Mouse (Mus musculus) embryo, embryonic 11 days (tissue): ENCODE measurements around the gene Amdhd1.
"Not testable (repeated sequence)": the region's sequence is repeated elsewhere in the genome, so short reads cannot be mapped to it uniquely, and the experiment has no call there.

Source experiments
- DNase-seq: peaks from one replicate; pipeline ENCODE4 v3.0.0-alpha.2; 2015

Amdhd1 gene

DNA sequence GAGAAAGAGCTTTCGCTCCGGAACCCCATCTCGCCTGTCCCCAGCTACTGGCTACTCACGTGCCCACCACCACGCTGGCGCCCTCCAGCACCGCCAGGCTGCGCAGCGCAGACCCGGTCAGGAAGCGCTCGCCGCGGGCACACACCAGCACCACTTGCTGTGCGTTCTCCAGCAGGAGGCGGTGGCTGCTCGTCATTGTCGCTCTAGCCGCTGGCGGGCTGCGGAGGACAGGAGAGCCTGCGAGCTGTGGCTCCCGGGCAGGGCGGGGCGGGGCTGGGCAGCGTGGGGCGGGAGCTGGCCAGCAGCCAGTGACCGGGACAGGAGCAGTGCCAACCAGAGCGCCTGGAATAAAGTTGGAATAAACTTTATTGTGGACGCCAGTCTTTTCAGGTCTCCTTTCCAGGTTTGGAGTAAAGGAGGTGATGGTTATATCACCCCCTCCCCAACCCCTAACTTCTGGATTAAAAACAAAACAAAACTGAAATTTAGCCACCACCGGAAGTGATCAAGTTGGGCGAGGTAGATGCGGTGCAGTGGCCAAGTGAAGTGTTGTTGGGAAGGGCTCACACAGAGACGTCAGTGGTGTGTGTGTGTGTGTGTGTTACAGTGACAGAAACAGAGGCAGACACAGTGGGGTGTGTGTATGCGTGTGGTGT lies at the start of gene Amdhd1:
Gene Amdhd1, minus strand, starts transcription at position 259 of the 656 bp plus-strand sequence.
- peak; percentile 91 for DNase-seq

DNA sequence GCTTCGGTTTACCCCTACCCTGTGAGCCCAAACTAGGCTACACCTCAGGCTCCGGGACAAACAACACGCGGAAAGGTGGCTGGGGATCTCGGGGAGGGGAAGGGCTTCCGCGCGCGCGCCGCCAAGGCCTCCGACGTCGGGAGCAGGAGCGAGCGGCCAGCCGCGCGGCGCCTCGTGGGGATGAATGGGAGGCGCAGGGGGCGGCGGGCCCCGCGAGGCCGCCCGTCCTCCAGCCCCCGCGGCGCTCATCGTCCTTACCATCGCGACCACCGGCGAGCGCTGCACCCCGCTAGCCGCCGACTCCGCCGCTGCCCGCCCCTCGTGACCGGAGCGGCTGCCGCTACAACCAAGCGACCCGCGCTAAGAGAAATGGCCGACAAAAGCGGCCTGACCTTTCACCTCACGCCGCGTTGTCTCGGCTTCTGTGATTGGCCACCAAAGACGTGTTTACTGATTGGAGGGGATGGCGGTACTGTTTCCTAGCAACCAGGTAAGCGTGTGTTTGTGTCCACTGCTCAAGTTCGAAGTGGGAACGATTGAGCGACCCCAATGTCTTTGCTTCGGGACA lies 49.5 kb upstream of the Amdhd1 start, which contains the start of gene Snrpf:
Gene Snrpf, minus strand, starts transcription at position 426 of the 568 bp plus-strand sequence.
- peak; percentile 95 for DNase-seq

DNA sequence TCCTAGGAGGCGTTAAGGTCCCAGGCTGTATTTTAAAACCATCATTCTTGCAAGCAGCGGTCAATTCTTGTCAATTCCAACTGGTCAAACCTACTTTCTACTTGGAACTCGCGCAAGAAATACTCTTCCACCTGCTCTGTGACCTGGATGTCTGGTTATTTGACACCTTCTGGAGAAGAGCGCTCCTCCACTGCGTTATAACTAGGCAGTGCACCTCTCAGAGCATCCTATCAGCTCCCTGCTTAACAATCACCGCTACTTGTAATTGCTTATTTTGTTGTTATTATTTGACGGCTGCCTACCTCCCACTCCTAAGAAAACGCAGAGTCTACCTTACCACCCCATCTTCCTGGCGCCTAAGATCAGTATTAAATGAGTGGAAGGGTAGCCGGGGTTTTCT lies 49.0 kb upstream of the Amdhd1 start:
- peak; percentile 36 for DNase-seq

DNA sequence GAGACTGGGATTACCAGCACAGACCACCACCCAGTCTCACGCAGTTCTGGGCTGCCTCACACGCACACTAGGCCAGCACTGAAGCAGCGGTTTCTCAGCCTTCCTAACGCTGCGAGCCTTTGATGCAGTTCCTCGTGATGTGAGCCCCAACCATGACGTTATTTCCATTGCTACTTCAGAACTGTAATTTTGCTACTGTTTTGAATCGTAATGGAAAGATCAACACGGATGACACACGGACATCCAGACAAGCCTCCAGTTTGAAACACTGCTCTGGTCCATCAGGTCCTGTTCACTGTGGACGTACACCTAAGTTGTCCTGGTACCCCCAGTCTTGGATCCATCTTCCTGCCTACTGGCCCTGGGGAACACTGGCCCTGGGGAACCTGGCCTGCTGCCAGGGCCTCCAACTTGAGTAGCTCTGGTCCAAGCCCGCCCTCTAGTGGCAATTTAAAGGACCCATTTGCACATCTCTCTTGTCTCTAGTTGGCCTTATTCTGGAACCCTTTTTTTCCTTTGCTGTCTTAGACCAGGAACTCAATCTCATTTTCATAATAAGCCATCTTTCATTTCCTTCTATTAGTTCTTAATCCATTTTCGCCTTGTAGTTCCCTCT lies 37.5 kb upstream of the Amdhd1 start:
- DNase-seq = peak; percentile 88

DNA sequence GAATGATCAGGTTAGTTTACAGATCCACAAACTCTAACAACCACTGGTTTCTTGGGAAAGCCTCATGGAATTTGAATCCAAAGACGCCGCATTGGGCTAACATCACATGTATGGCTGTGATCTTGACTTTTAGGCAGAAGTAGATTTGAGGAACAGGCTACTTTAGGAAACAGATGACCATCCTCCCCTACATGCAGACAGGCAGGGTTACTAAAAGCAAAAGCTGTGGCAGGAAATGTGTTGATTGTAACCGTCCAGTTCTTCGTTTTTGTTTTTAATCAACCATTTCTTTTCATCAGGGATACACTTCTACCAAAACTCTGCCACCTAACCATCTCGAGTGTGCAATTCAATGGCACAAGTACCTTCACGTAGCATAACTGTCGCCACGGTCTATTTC lies 36.1 kb upstream of the Amdhd1 start:
- no peak for DNase-seq

DNA sequence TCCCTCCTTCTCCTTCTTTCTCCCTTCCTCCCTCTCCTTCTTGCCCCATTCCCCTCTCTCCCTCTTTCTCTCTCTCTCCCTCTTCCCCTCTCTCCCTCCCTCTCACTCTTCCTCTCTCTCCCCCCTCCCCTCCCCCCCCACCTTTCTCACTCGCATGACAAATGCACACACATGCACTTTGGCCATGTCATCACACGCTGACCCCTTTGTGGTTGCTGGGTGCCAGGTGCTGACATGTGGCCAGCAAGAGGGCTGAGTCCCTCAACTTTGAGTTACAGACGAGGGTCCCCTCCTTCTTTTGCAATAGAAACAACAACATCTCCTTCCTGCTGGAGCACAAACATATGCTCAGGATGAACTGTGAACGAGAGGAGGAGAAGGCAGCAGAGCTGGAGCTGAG lies 35.1 kb upstream of the Amdhd1 start:
- DNase-seq = no peak

DNA sequence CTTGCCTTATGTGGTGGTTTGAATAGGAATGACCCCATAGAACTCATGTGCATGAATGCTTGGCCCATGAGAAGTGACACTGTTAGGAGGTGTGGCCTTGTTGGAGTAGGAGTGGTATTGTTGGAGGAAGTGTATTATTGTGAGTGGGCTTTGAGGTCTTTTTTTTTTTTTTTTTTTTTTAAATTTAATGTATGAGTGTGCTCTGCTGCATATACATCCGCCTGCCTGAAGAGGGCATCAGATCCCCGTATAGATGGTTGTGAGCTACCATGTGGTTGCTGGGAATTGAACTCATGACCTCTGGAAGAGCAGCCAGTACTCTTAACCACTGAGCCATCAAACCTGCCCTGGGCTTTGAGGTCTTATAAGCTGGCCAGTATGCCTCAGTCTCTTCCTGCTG lies 32.4 kb upstream of the Amdhd1 start:
- DNase-seq = no peak

DNA sequence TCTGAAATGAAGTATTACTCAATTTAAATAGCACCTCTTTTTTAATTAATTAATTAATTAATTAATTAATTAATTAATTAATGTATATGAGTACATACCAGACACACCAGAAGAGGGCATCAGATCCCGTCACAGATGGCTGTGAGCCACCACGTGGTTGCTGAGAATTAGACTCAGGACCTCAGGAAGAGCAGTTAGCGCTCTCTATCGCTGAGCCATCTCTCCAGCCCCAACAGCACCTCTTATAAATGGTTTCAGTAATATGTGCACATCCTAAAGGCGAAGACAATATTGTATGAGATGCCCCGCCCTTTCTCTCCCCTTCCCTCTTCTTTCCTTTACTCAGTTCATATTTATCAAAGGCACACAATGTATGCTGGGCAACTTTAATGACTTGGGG lies 28.8 kb upstream of the Amdhd1 start:
- no peak for DNase-seq

DNA sequence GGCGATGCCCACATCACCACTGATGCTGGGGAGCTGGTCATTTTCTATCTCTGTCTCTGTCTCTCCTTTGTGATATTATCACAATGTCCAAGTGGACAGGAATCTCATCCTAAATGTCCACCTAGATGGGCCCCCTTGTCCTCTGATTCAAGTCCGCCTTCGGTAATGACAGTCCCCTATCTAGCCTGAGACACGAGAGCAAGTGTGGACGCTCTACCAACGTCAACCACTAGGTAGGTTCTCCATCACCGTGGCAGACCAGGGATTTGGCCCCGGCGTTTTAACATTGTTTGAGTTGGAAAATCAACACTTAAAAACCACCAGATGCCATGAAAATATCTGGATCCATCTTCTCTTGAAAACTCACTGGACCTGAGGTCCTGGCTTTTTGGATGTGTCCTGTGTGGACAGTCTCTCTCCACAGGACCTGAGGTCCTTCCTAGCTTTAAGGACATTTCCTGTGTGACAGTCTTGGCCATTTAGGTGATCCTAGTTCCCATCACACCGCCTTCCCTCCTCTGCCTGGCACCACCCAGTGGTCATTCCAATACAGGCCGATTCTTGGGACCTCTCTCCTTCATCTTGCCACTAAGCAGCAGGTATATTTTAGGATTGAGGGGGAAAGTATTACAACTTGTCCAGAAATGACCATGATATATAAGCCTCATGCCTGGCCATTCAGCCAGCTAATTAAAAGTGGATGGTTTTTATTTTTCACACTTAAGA lies 28.2 kb upstream of the Amdhd1 start:
- DNase-seq = no peak

DNA sequence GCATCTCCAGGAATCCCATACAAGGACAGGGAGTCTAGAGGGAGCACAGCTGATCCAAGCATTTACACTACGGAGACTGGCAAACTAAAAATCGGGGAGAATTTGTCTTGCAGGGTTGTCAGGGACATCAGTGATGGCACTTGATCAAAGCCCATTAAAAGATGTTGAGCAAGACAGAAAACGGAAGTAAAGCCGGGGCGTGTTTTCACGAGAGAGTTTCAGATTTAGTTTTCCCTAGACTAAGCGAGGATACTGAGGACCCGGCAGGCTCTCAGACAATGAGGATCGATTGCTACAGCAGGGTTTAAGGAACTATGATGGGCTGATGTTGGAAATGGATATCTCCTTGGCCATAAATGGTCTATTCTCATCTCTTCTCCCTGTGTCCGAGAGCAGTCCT lies 27.2 kb upstream of the Amdhd1 start:
- DNase-seq = no peak

DNA sequence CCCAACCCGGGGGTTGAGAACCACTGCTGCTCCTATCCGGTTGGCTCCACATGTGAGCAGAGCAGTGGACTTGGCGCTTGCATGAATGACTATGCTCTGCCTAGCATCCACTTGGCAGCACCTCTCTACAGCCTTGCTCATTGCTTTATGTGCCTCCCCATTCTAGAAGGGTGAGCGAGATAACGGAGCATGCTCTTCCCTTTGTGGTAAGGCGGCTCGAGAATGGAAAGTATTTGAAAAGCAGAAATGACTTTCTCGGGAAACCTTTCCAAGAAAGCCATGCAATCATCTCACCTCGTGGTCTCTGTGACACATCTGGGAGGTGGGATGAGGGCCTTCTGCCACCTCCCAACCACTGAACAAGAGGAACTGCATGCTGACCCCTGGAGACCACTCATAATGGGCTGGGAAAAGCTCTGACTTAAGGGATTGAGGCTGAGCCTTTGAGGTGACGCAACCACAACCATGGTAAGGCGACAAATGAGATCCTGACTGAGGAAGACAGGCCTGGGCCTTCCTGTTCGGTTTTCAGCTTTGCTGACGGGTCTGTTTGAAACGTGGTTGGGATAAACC lies 24.8 kb upstream of the Amdhd1 start:
- no peak for DNase-seq

DNA sequence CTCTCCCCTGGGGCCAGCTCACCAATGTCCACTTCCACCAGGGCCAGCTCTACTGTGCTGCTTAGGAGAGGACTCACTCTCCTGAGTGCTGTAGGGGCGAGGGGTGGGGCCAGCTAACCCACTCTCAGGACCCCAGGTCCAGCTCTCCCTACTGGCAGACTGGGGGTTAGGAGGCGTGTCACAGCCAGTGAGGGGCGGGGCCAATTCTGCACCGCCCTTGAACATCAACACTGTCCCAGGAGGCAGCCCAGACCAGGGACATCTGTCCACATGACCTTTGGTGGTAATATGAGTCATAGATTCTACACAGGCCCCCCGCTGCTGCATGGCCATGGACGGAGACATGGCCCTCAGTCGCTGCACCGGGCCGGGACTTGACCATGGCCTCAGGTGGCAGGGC lies 20.0 kb upstream of the Amdhd1 start:
- no peak for DNase-seq

DNA sequence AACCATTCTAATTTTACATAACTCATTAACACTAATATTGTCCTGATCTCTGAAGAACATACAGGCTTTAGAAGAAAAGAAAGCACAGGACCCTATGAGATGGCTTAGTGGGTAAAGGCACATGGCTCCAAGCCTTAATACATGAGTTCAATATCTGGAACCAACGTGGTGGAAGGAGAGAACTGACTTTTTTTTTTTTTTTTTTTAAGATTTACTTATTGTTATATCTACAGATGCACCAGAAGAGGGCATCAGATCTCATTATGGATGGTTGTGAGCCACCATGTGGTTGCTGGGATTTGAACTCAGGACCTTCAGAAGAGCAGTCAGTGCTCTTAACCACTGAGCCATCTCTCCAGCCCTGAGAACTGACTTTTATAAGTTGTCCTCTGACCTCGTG lies 18.1 kb upstream of the Amdhd1 start:
- DNase-seq = not testable (repeated sequence)

DNA sequence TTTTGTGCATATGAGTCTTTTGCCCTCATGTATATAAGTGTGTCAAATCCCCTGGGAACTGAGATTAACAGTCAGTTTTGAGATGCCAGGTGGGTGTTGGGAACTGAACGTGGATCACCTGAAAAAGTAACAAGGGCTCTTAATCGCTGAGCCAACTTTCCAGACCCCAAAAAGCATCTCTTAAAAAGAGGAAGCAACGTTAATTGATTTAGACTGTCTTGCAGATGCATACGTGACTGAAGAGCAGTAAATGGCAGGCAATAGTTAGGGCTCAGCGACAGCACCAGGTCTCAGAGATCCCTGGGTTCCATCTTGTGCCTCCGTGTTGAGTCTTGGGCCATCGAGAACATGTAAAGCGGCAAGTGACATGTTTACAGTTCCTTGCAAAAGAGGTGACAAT lies 12.8 kb upstream of the Amdhd1 start:
- DNase-seq = no peak

DNA sequence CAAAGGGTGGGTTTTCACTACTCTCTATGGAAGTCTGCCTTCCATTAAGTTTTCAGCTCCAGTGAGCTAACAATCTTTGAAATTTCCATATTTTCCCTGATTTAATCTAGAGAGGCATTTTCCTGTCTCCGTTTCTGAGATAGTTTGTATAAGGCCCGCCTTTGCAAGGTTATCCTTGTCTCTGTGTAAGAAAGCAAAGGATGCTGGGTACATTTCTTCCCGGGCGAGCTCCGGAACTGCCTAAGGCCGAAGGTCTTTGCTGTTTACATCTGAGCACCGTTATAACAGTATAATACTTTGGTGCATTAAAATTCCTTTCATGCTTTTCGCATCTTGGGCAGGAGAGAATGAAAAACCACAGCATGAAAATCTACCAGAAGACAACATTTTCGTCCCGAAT lies 10.0 kb upstream of the Amdhd1 start:
- DNase-seq = no peak

DNA sequence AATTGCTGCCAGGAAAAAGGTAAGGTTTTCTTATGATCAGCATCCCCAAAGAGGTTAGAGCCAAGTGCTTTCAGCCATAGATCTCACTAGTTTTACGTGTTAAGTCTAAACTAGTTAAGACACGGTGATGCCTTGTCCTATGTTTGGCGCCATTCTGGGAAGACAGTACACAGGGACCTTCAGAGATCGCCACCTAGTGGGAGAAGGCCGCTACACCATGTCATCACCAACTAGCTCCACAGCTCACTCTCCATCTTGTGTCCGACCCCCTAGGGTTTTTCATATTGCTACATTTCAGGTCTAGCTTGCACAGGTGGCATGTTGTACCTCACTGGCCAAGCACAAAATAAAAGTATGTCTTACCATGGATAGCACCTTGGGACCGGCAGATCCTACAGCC lies 9.2 kb upstream of the Amdhd1 start:
- DNase-seq = peak; percentile 88

DNA sequence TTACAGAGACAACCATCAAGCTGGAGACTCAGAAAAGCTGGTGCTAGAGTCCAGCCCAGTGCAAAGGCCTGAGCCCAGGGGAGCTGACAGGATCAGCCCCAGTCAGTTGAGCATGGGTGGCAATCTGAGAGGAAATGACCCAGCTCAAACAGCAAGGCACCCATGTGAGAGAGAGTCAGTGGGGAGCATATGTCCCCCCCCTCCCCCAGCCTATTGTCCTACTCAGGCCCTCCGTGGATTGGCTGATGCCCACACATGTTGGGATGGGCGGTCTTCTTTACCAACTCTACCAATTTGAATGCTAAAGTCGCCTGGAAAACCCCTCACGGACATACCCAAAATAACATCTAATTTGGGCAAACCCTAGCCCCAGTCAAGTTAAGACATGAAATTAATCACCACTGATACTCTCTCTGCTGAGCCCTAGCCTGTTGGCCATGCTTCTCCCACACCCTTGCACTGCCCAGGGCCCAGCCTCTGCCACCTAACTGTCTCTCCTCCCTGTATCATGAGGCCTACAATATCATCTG lies 8.0 kb upstream of the Amdhd1 start:
- DNase-seq = no peak

DNA sequence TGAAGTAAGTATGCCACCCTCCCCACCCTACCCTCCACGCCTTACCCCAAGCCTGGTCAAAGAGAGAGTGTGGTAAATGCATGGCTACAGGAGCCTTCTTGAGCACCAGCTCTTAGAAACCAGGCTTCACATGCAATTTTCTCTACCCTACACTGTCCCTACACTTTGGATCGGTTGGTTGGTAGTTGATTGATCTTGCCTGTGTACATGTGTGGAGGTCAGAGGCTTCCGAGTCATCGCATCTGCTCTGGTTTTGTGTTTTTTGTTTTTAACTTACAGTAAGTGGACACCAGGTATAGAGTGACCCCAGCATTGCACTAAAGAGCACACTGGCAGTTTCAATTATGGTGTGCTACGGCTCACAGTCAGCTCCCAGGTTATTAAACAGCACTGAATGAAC lies 4.3 kb upstream of the Amdhd1 start:
- no peak for DNase-seq

DNA sequence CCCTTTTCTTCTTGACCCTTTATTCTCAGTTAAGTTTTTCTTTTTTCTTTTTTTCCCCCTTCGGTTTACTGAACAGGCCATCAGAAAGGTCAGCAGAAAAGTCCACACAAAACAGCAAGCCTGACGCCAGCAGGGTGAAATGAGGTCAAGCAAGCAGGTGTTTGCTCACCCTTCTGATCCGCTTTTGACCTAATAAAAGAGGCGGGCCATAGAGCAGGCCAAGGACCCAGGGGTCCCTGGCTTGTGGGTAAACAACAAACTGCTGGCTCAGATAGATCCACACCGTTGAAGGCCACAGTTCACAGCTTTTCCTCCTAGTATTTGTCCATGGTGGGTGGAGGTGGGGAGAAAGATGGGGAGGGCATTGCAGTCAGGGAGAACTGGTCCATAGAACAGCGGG lies 3.3 kb upstream of the Amdhd1 start:
- DNase-seq = no peak

DNA sequence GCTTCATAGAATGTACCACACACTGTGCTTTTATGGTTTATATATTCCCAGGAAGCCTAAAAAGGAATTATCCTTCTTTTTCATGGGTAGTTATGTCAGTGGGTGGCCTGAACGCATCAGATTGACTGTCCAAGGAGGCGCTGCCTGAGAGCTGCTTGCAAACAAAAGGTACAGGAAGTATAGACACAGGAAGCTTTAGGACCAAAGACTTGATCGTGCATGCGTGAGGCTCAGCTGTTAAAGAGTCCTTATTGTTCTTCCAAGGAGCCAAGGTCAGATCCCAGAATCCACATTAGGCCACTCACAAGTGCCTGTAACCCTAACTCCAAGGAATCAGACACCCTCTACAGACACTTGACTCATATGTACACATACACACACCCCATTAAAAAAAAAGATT lies 2.5 kb upstream of the Amdhd1 start:
- no peak for DNase-seq

DNA sequence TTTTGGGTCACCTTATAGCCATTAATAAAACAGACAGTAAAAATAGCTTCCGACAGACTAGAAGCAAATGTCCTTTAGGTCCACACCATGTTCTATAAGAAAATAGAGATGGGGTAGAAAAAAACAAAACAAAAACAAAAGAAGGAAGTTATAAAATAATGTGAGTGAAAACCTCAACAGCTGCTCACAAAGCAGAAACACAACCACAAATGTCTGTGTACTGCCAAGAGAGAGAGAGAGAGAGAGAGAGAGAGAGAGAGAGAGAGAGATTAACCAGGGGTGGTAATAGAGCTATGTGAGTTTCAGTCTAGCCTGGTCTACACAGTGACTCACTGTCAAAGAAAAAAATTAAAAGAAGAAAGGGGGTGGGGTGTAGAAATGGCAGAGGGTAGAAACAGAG lies 1.8 kb upstream of the Amdhd1 start:
- no peak for DNase-seq

DNA sequence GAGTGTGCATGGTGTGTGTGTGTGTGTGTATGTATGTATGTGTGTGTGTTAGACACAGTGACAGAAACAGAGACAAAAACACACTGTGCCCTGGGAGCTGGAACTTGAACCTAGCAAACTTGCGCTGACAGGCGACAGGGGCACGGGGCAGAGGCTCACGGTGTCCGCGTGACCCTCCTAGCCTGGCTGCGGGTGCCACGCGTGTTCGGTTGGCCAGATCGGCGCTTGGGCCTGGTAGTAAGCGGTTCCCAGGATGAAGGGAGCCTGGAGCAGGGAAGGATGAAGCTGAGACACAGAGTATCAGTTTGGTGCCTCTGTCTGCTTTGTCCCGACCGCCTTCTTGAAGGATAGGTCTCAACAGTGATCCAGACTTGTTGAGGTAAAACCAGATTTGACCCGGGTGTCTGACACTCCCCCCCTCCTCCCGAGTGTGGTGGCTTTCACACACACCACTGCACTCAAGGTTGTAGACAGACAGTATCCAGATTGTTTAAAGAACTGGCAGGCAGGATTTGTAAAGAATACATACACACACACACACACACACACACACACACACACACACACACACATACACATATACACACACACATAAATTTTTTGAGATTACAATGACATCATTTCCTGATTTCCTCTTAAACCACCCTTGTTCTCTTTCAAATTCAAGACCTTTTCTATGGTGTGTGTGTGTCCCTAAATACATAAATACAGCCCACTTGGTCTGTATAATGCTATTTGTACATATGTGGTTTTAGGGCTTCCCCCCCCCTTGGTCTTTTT lies 788 bp upstream of the Amdhd1 start, which contains the start of gene Ccdc38:
Gene Ccdc38, plus strand, starts transcription at position 202 of the 780 bp plus-strand sequence.
- DNase-seq = no peak
